Mouse (Mus musculus) thymus, adult 2 months (tissue): Measurements from ENCODE around the gene Apoh.

Experiments used
- CTCF ChIP-seq: fragments of 200-500 bp; IDR thresholded peaks from 2 replicates; pipeline ENCODE4 v1.5.1; 2012; ENCODE audit warnings: mild to moderate bottlenecking, control low read depth, low read length, moderate library complexity, borderline replicate concordance; ENCODE audit not compliant: control insufficient read depth, poor library complexity, insufficient read depth; ENCODE audit errors: extremely low read depth
- POLR2A ChIP-seq: fragments of 200-500 bp; IDR thresholded peaks from 2 replicates; pipeline ENCODE4 v1.6.1; 2012; ENCODE audit warnings: mild to moderate bottlenecking, low read length, control low read depth, moderate library complexity; ENCODE audit not compliant: control insufficient read depth, poor library complexity, insufficient read depth; ENCODE audit errors: extremely low read depth

DNA sequence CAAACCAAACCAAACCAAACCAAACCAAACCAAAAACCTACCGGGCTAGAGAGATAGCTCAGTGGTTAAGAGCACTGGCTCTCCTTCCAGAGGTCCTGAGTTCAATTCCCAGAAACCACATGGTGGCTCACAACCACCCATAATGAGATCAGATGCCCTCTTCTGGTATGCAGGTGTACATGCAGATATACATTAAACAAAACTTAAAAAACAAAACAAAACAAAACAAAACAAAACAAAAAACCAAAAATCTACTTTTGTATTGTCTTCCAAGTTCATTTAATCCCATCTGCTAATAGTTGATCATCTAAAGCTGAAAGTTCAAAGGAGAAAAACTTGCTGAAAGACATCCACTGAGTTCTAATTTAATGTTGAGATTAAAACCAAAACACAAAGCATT is 73.2 kb downstream of the Apoh start:
- TF ChIP-seq CTCF, result no peak
- TF ChIP-seq POLR2A, result no peak
